Mouse (Mus musculus): ENCODE measurements around the gene Slc19a3.
A peak's percentile ranks its signal among the peaks of the same experiment; 100 is the strongest.
"Not testable (repeated sequence)": the region's sequence is repeated elsewhere in the genome, so short reads cannot be mapped to it uniquely, and the experiment has no call there.

Gene Slc19a3

DNA sequence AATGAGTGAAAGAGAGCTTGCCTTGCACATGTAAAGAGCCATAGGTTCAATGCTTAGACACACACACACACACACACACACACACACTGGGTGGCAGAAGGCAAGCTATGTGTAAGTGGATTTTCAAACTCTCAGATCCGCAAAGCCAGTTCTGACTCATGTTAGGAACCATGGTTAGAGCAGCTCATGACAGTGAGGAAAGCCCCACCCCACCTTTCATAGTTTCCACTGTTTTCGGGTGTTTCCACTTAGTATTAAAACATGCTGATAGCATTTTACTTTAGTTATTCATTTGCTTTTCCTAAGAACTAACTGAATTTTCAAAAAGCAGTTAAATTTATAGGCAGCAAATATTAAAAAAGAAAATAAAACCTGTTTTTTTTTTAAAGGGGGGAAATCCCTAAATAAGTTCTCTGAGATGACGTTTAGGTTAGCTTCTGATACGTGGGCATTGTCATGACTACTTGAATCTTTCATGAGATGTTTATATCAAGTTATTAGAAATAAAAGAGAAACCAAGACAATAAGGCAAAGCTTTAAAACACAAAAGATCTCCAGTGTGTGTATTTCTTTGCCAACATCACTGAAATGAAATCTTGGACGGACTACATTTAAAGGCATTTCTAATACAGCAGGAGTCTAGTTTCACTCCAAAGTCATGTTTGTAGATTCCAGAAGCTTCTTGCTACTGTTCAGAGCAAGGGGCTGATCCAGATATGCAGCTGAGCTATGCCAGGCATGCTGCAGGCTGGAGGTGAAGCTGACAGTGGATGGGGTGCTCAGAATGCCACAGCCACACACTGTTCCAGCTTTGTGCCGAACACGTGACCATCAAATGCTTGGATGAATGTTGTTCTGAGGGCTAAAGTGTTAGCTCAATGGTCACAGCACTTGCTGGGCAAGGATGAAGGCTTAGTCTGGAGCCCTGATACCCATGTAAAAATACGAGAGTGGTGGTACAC lies 31.7 kb downstream of the Slc19a3 start:
- DNase-seq: no peak

DNA sequence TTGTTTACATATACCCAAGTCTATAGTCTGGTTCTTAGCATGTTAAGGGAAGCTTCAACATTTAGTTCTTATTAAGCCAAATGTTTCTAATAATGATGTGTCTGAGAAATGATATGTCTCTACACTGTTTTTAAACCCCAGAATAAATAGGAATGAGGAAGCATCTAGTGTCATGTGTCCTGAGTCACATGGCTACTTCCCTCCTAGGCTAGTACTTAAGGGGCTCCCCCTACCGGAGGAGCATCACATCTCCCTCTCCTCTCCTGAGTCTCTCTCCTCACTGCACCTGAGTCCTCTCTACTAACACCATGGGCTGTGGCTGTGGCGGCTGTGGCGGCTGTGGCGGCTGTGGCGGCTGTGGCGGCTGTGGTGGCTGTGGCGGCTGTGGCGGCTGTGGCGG lies 37.9 kb downstream of the Slc19a3 start, which contains the start of gene Gm47959:
Gm47959 (plus strand) TSS at position 243 of the 400 bp plus-strand sequence.
- DNase-seq: not testable (repeated sequence)

DNA sequence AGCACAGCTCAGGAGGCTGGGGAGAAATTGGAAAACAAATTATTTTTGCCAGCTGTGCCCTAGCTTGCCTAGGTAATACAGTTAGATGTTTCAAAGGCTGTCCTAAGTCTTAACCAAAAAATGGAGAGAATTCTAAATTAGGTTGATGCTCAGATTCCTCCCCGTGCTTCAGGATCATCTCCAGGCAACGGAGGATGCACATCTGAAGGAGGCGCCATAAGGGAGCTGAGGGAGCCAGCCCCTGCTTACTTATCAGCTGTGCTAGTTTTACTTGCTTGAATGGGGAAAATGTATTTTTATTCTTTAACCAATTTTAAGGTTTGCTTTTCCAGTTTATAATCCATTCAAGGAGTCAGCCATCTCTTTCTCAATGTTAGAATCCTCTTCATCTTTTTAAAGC lies 44.3 kb downstream of the Slc19a3 start:
- no peak for DNase-seq

DNA sequence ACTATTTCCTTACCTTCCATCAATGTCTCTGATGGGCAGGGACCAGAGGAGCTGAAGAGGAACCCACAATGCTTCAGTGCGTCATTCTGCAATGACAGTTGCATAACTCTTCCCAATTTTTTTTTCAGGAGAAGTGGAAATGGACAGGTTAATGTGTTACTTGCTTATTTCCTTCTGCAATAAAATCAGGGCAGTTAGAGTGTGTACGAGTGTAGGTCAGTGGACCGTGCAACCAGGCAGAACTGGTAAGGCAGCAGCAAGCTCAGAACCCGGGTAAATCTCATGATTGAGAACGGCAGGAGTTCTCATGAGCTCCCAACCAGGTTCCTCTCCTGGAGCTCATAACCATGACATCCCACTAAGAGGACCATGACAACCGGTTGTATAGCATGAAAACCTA lies 46.2 kb downstream of the Slc19a3 start:
- no peak for DNase-seq

DNA sequence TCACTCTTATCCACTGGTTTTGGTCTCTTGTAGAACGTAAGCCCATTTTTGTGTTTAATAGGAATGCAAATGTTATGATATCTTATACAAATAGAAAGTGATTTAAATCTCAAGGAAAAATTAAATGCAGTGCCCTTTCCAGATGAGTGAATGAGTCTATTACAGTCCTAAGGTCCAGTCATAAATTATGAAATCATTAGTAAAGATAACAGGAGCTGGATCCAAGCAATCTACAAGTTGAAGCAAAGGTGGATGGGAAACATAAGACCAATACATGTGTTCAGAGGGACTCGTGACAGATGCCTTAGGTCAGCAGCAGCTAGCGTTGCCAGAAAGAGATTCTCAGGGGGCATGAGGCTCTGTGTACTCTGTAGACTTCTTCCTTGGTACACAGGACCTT lies 46.7 kb downstream of the Slc19a3 start:
- no peak for DNase-seq

DNA sequence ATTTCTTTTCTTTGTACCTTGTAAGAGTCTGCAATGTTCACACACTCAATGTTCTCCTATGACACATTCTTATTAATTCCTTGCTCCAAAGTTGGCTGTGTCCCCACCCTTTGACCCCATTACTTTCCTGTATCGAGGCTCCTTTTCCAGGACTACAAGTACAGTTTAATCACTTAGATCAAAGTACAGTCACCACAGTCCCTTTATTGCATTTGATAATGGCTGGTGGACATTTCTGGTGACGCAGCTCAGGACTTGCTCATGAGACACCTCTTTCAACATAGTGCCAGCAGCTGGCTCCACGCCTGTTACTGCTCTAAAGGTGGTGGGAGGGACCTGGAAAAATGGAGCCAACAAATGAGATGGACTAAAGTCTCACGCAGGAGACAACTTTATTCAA lies 47.2 kb downstream of the Slc19a3 start:
- DNase-seq: no peak

DNA sequence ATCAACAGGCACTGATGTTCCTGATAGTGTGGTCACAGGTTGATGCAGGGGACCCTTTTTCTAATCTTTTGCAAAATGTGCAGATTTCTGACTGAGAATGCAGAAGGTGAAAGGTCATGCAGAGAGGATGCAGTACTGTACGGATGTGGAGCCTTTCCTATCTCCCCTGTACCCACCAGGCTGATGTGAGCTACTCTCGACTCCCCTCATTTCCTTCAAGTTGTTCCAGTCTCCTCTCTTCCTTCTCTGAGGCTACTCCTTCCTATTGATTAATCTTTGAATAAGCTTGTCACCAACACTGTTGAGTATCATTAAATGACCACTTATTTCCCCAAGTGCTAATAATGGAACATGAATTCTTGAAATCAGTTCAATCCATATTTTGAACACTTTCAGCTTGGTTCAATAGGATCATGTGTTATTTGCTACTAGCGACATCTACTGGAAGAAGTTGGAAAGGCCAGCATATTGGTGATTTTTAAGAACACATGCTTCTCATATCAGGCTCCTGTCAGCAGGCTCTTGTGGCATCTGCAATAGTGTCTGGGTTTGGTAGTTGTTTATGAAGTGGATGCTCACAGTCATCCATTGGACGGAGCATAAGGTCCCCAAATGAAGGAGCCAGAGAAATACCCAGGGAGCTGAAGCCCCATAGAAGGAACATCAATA lies 50.6 kb downstream of the Slc19a3 start:
- peak; percentile 59 for DNase-seq

DNA sequence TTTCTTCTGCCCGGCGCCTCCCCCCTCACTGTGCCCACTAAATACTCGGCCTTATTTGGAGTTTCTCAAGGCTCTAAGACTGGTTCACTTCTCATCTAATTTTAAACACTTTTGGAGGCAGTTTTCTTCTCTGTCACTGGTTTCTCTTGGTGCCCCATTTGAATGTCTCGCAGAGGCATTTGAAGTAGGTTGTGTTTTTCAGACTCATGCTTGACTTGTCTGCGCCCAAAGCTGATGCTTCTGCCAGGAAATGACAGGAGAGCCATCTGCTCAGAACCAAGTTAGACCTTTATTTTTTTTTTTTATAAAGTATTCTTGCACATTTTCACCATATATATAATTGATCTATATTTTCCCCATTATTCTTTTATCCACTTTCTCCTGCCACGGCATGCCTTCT lies 51.5 kb downstream of the Slc19a3 start:
- DNase-seq: no peak

DNA sequence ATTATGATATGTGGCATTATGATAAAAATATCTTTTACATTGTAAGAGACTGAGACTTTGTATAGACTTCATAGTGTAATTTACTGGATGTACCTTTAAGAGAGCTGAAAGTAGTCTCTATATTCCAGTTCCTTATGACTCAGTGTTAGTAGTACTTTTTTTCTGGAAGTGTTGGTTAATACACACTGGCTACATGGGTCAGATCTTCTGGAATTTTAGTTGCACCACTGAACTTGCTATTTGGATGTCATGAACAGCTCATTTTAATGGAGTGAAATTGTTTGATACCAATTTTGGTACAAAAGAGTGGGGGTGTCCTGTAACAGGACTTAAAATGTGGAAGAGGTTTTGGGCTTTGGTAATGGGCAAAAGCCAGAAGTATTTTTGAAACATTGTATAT lies 60.4 kb downstream of the Slc19a3 start:
- no peak for DNase-seq

DNA sequence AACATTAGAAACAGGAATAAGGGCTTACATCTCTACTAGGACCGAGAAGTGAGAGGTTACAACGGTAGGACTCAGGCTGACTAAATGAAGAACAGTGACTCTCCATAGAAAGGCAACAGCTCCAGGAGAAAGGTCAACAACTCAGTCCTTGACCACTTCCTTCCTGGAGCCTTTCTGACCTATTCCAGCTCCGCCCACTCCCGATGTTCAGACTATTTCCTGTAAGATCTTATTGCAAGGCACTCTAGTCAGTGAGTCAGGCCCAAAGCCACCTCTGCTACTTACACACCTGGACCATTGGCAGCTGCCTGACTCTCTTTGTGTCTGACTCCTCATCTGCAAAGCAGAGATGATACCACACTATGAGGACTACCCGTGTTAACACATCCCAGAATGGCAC lies 62.5 kb downstream of the Slc19a3 start:
- DNase-seq: no peak

DNA sequence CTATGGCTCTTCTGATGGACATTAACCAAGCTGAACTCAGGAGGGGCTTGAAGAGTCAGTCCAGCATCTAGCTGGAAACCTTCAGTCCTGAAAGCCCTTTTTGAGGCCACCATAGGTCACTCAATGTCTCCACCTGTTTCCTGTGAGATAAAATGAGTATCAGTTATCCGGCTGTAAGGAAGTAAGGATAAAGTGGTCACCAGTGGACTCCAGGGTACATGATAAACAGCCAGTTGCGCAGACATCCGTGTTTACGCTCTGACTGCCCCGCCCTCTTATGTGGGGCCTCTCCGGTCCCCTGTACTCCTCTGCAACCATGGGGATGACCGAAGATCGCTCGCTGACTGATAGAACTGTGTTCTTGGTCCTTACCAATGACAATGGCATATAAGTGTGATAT lies 63.9 kb downstream of the Slc19a3 start:
- no peak for DNase-seq

DNA sequence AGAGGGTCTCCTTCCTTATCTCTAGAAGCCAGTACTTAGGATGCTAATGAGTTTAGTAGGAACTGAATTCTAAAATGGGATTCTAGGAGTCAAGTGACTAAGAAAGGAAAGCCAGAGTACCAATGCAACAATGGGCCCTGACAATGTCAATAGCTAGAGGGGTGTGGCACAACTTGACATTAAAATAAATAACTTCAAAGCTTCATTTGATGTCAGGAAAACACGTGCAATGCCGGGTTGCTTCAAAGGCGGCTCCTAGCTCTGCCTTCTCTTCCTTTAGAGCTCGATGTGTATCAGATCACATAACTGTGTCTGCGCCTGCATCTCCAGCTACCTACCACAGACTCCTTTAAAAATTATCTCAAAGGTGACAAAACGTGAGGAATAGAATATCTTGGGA lies 64.3 kb downstream of the Slc19a3 start:
- DNase-seq: no peak

DNA sequence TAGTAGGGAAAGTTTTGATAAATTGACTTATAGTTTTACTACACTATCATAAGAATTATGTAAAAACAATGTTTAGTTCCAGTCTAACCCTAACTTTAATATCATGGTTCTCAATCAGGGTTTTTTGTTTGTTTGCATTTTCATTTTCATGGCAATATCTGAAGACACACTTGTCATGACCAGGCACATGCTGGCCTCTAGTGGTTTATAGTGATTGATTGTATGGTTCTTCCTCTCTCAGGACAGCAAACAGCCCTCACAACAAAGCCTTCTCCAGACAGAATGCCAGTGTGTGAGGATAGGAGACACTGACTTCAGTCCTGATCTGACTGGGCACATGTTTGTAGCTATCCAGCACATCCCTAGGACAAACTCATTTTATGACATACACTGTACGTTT lies 65.0 kb downstream of the Slc19a3 start:
- DNase-seq: no peak

DNA sequence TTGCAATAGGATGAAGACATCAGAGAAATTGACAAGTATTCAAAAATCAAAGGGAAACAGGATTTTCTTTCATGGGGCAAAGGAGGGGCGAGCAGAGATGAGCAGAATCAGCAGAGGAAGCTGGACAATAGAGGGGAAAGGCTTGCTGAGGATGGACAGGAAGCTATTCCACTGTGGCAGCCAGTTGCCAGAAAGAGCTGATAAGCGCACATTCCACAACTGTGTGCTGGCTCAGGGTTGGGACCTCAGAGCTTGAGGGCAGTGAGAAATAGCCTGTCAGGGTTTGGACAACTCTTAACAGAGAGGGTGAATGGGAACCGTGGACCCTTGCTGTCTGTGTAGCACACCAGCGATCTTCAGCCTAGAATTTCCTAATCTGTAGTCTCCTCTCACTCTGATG lies 66.2 kb downstream of the Slc19a3 start:
- DNase-seq: no peak

DNA sequence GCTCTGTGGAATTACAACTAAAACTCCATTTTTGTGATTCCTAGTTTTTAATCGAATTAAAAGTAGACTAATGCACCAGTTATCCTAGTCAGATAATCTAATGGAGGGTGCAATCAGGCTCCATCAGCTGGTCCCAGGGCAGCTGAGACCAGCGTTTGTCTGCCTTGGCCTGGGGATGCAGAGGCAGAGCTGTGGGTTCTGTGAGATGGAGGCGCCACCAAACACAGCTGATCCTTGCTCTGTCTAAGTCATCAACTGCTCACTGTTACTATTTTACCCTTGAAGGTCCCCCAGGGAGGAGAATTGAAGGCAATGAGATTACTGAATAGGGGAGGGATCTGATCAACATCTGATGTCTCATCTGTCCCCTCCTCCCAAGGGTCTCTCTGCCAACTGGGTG lies 71.8 kb downstream of the Slc19a3 start:
- no peak for DNase-seq
